Mouse (Mus musculus) gastrocnemius, postnatal 14 days (tissue): Measurements from ENCODE around the gene 4933430I17Rik. TPM values are rescaled to one million over a fixed set of nuclear protein-coding genes. Genes with fewer than 3 reads are reported as not detected.
"Not testable (repeated sequence)": the region's sequence is repeated elsewhere in the genome, so short reads cannot be mapped to it uniquely, and the experiment has no call there.

ENCODE experiments used
- DNase-seq: peaks from one replicate; pipeline ENCODE4 v3.0.0; 2021; ENCODE audit warnings: mixed read lengths
- intact Hi-C: fragments of 180-260 bp; cut with DNase I; formaldehyde crosslinking; loops from one replicate; pipeline ENCODE4 v1.15.1; 2025; ENCODE audit warnings: low total_unique reads
- total RNA-seq, 2 experiments: library from RNA; stranded (reverse); gene quantifications; 2 replicates each; pipeline ENCODE4 v1.2.3; 2021

4933430I17Rik gene
- total RNA-seq, 2 experiments from 2014 or later, result 0.33 to 0.45 TPM

DNA sequence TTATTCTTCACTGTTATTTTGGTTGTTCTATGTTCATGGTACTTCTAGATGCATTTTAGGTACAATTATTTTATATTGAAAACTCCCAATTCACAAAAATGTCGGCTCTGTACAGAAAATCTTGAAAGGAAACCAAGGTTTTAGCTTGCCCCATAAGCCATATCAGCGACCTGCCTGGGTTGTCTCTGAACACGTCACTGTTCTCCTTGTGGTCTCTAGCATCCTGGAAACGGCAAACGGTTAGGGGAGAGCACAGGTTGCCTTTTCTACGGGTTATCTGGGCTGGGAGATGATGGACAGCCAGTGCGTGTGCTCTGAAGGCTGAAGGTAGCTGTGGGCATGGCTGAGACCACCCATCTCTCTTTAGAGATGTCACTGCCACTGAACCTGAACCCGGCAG, 61.9 kb downstream of the 4933430I17Rik start:
- no peak for DNase-seq
- intact Hi-C loops, result no loop called here

DNA sequence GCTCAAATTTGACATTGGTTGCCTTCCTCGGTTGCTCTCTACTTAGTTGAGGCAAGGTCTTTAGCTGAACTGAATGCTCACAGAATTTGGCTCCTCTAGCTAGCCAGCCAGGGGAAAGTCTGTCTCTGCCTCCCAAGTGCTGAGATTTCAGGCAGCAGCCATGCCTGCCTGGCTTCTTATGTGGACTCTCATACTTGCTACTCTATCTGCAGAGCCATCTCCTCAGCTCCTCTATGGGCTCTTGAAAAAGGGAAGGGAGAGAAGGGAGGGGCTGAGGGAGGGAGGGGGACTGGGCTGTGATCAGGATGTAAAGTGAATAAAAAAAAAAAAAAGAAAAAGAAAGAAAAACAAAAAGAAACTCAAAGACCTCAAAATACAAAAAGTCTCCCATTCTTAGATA, 65.7 kb downstream of the 4933430I17Rik start:
- no peak for DNase-seq
- intact Hi-C loops, result no loop called here

DNA sequence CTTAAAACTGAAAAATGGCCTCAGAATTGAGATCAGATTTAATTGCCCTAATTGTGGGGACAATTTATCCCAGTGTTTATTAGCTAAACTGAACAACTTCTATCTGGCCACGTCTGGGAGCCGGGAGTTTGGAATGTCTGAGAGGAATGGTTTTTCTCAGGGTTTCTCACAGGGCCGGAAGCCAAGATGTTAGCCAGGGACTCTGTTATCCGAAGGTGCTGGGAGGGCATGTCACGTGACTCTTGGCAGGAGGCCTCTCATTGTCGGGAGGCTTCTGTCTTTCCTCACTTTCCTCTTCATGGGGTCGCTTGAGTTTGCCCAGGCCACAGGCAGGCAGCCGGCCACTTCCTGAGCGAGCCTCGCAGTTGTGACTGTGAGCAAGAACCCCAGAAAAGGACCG, 66.2 kb downstream of the 4933430I17Rik start:
- no peak for DNase-seq
- intact Hi-C loops, result no loop called here

GRCm38 (mm10) chr4:62593546-62594240, 68.5 kb downstream of the 4933430I17Rik start:
- DNase-seq, intact Hi-C loops: not testable (repeated sequence)

DNA sequence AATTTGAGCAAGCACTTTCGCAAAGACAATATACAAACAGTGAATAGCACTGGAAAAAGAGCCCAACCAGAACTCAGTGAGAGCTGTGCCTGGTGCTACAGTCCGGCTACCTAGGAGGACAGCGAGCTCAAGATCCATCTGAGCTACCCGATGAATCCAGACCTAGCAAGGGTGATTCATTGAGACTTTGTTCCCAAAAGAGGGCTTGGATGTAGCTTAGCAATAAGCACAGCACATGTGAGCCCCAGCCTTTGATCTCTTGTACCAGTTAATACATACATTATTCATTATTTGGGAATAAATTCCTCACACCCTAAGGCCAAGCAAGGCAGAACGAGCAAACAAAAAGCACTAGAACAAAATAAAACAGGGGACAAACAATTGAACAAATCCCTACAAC, 69.3 kb downstream of the 4933430I17Rik start:
- intact Hi-C loops, result no loop called here

DNA sequence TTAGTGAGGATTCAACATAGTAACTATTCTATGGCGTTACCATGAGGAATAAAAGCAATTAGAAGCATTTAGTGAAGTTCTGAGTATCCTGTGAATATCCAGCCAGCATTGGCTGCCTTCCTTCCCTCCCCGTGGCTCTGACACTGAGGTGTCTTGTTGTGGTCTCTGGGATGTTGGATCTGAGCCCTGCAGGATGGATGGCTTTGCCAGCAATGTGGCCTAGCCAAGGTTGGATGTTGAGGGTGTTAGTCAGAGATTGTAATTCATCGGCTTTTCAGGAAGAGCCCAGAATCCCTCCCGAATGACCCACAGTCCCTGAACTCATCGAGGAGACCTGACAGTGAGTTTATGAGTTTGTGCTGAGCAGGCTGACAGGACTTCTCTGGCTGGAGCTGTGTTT, 70.9 kb downstream of the 4933430I17Rik start:
- DNase-seq, result peak; percentile 39
- intact Hi-C loops, result no loop called here

More for the DNA sequence above, 69.3 kb downstream of the 4933430I17Rik start:
- no peak for DNase-seq

Other genes with a start within 250 kb of the 4933430I17Rik start
- gene Fkbp15, start 164.8 kb upstream of the 4933430I17Rik start, total RNA-seq, result 10 to 100 TPM; 14.4 to 15.9 TPM
- 10 to 100 TPM; 12.2 to 13.3 TPM for gene Slc31a1, start 164.6 kb upstream of the 4933430I17Rik start, total RNA-seq
- gene Cdc26, start 116.7 kb upstream of the 4933430I17Rik start, total RNA-seq, result 10 to 100 TPM; 40.5 to 46.3 TPM
- gene Prpf4, start 116.6 kb upstream of the 4933430I17Rik start, total RNA-seq, result 10 to 100 TPM; 13.7 to 13.8 TPM
- gene Rnf183, start 90.1 kb upstream of the 4933430I17Rik start, total RNA-seq, result not detected
- gene Wdr31, start 54.5 kb upstream of the 4933430I17Rik start, total RNA-seq, result under 1 TPM; 0.31 to 0.37 TPM
- under 1 TPM; 0.24 to 0.53 TPM for gene Bspry, start 45.3 kb upstream of the 4933430I17Rik start, total RNA-seq
- gene Hdhd3, start 21.9 kb upstream of the 4933430I17Rik start, total RNA-seq, result 1 to 10 TPM; 3.1 to 3.5 TPM
- gene Alad, start 5.5 kb upstream of the 4933430I17Rik start, total RNA-seq, result 10 to 100 TPM; 21.9 to 22.1 TPM
- 10 to 100 TPM; 15.8 to 16.9 TPM for gene Pole3, start 301 bp upstream of the 4933430I17Rik start, total RNA-seq
- 10 to 100 TPM; 17.2 to 18.5 TPM for gene Rgs3, start 34.5 kb downstream of the 4933430I17Rik start, total RNA-seq